In the genomic region with DNA sequence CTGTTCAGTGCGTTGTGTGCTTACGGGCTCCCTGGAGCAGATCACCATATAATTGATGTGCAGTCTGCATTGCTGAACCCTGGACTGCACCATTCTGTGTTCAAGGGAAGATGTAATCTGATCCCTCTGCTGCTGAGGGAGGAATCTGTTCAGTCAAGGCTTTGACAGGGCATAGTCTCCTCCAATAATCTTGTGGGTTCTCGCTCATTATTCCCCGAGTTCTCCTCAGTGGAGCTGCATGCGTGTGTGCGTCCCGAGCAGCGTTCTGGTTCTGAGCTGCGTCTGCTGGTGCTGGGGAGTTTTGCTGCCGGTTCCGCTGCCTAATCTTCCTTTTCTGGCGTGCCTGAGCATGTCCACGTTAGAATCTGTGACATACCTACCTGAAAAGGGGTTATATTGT, we compare ENCODE assay signal across 7 mouse cellular contexts.
DNase-seq lines count a peak whose midpoint lies in the region; ATAC-seq and TF ChIP-seq lines count a peak whose summit lies in the region.

No protein-coding gene starts in this region.

- peak; percentile 40 for DNase-seq in adrenal gland, postnatal 25 days
- peak; percentile 96 for DNase-seq in embryonic facial prominence, embryonic 14.5 days (ENCODE audit: low spot score)
- peak; percentile 96 for DNase-seq in kidney, postnatal 0 days (ENCODE audit: low spot score)
- peak; percentile 92 for DNase-seq in limb, embryonic 14.5 days (ENCODE audit: low spot score)
- peak; percentile 35 for DNase-seq in urinary bladder, postnatal 25 days (ENCODE audit: low spot score)

- TF ChIP-seq POLR2A in limb, embryonic 14.5 days (IDR thresholded peaks at IDR 0.05; ENCODE audit: borderline replicate concordance, extremely low read depth, insufficient read depth, insufficient read length): peak; percentile 22; the same call in 1 of the 2 replicates

- H3K9me3 ChIP-seq in embryonic facial prominence, embryonic 14.5 days (ENCODE audit: control insufficient read depth, low read length): no peaks in the 10 kb centered on the region
- no peaks in the 10 kb centered on the region for H3K9me3 ChIP-seq in heart, embryonic 13.5 days
- H3K9me3 ChIP-seq in kidney, postnatal 0 days (replicated peaks; ENCODE audit: low read length): no peaks in the 10 kb centered on the region
- no peaks in the 10 kb centered on the region for H3K9me3 ChIP-seq in limb, embryonic 14.5 days (ENCODE audit: control insufficient read depth, low read length)
- no peaks in the 10 kb centered on the region for H3K9me3 ChIP-seq in neural tube, embryonic 13.5 days

- WGBS in embryonic facial prominence, embryonic 14.5 days: 1% methylated on average over 13 of the region's 13 CpGs
- 27% methylated on average over 13 of the region's 13 CpGs for WGBS in heart, embryonic 13.5 days
- 9% methylated on average over 13 of the region's 13 CpGs for WGBS in kidney, postnatal 0 days
- WGBS in limb, embryonic 14.5 days: 2% methylated on average over 13 of the region's 13 CpGs
- WGBS in neural tube, embryonic 13.5 days: 8% methylated on average over 13 of the region's 13 CpGs

- no peaks in the 10 kb centered on the region for H3K36me3 ChIP-seq in embryonic facial prominence, embryonic 14.5 days (ENCODE audit: control insufficient read depth, insufficient read depth, low read length)
- no peaks in the 10 kb centered on the region for H3K36me3 ChIP-seq in heart, embryonic 13.5 days
- no peaks in the 10 kb centered on the region for H3K36me3 ChIP-seq in kidney, postnatal 0 days (ENCODE audit: insufficient read depth, low read length)
- H3K36me3 ChIP-seq in limb, embryonic 14.5 days (ENCODE audit: control insufficient read depth, insufficient read depth, low read length): no peaks in the 10 kb centered on the region
- no peaks in the 10 kb centered on the region for H3K36me3 ChIP-seq in neural tube, embryonic 13.5 days

- peak overlapping the region; percentile 65 for H3K9ac ChIP-seq in embryonic facial prominence, embryonic 14.5 days (ENCODE audit: low read depth, low read length)
- H3K9ac ChIP-seq in heart, embryonic 13.5 days: peak overlapping the region; percentile 72
- peak overlapping the region; percentile 51 for H3K9ac ChIP-seq in kidney, postnatal 0 days (ENCODE audit: low read depth, low read length)
- peak overlapping the region; percentile 52 for H3K9ac ChIP-seq in limb, embryonic 14.5 days (ENCODE audit: low read depth, low read length, severe bottlenecking)
- H3K9ac ChIP-seq in neural tube, embryonic 13.5 days: peak overlapping the region; percentile 83

- H3K27me3 ChIP-seq in embryonic facial prominence, embryonic 14.5 days (replicated peaks; ENCODE audit: control insufficient read depth, insufficient read depth, low read length): no peaks in the 10 kb centered on the region
- no peaks in the 10 kb centered on the region for H3K27me3 ChIP-seq in heart, embryonic 13.5 days (replicated peaks)
- no peaks in the 10 kb centered on the region for H3K27me3 ChIP-seq in kidney, postnatal 0 days (ENCODE audit: insufficient read depth, low read length)
- no peaks in the 10 kb centered on the region for H3K27me3 ChIP-seq in limb, embryonic 14.5 days (ENCODE audit: control insufficient read depth, insufficient read depth, low read length)
- no peaks in the 10 kb centered on the region for H3K27me3 ChIP-seq in neural tube, embryonic 13.5 days

- peak overlapping the region; percentile 81 for H3K4me2 ChIP-seq in embryonic facial prominence, embryonic 14.5 days (ENCODE audit: low read depth, low read length)
- H3K4me2 ChIP-seq in heart, embryonic 13.5 days: peak overlapping the region; percentile 67
- peak overlapping the region; percentile 68 for H3K4me2 ChIP-seq in kidney, postnatal 0 days (ENCODE audit: low read length)
- peak overlapping the region; percentile 59 for H3K4me2 ChIP-seq in limb, embryonic 14.5 days (replicated peaks; ENCODE audit: low read depth, low read length, severe bottlenecking)
- H3K4me2 ChIP-seq in neural tube, embryonic 13.5 days: peak overlapping the region; percentile 67

- peak overlapping the region; percentile 50 for H3K4me3 ChIP-seq in embryonic facial prominence, embryonic 14.5 days (ENCODE audit: low read depth, low read length)
- peak overlapping the region; percentile 51 for H3K4me3 ChIP-seq in heart, embryonic 13.5 days
- H3K4me3 ChIP-seq in kidney, postnatal 0 days (replicated peaks; ENCODE audit: low read depth, low read length): peak overlapping the region; percentile 39
- H3K4me3 ChIP-seq in limb, embryonic 14.5 days (replicated peaks; ENCODE audit: low read length): peak overlapping the region; percentile 38
- H3K4me3 ChIP-seq in neural tube, embryonic 13.5 days: peak overlapping the region; percentile 51

- H3K4me1 ChIP-seq in embryonic facial prominence, embryonic 14.5 days (ENCODE audit: control insufficient read depth, insufficient read depth, low read length): no peaks in the 10 kb centered on the region
- H3K4me1 ChIP-seq in heart, embryonic 13.5 days: peaks cover 24% of the 10 kb centered on the region
- no peaks in the 10 kb centered on the region for H3K4me1 ChIP-seq in kidney, postnatal 0 days (replicated peaks; ENCODE audit: insufficient read depth, low read length)
- H3K4me1 ChIP-seq in limb, embryonic 14.5 days (ENCODE audit: control insufficient read depth, insufficient read depth, low read length): peaks cover 8% of the 10 kb centered on the region; the same call in 1 of the 2 replicates
- peaks cover 24% of the 10 kb centered on the region for H3K4me1 ChIP-seq in neural tube, embryonic 13.5 days (replicated peaks)

- 0 out of 2 replicates have a peak, but pooled peaks have one; percentile 4 for TF ChIP-seq CTCF in kidney, postnatal 0 days (IDR thresholded peaks at IDR 0.05; ENCODE audit: low read depth)

- peak; percentile 98 for ATAC-seq in embryonic facial prominence, embryonic 14.5 days (ENCODE audit: low read depth)
- ATAC-seq in heart, embryonic 13.5 days (ENCODE audit: extremely low read depth, insufficient number of reproducible peaks, low FRiP score, low TSS enrichment): no peak
- ATAC-seq in kidney, postnatal 0 days (replicated peaks; ENCODE audit: low FRiP score, low read depth): peak; percentile 90
- peak; percentile 93 for ATAC-seq in limb, embryonic 14.5 days (ENCODE audit: low FRiP score, low read depth)
- ATAC-seq in neural tube, embryonic 13.5 days (ENCODE audit: low read depth): peak; percentile 98

- H3K27ac ChIP-seq in embryonic facial prominence, embryonic 14.5 days (replicated peaks; ENCODE audit: low read depth, low read length): peak overlapping the region; percentile 83
- peak overlapping the region; percentile 66 for H3K27ac ChIP-seq in heart, embryonic 13.5 days (replicated peaks)
- H3K27ac ChIP-seq in kidney, postnatal 0 days: peak overlapping the region; percentile 31; the same call in 1 of the 2 replicates
- peak overlapping the region; percentile 33; the same call in 1 of the 2 replicates for H3K27ac ChIP-seq in limb, embryonic 14.5 days (replicated peaks; ENCODE audit: low read depth, low read length)
- H3K27ac ChIP-seq in neural tube, embryonic 13.5 days (replicated peaks): peak overlapping the region; percentile 90

Comparison
In these comparisons a context has a peak if more than half of its experiments do, and no peak if none do; other contexts are left out.
1. DNase-seq: peak in every context shown above with its lines; median percentile 96 in embryonic facial prominence, embryonic 14.5 days; 96 in kidney, postnatal 0 days; 92 in limb, embryonic 14.5 days; 40 in adrenal gland, postnatal 25 days; 35 in urinary bladder, postnatal 25 days.
2. H3K27ac ChIP-seq: peak in every context shown above with its lines; median percentile 90 in neural tube, embryonic 13.5 days; 83 in embryonic facial prominence, embryonic 14.5 days; 66 in heart, embryonic 13.5 days; 33 in limb, embryonic 14.5 days; 31 in kidney, postnatal 0 days.